Mouse (Mus musculus) CH12.LX (cell line): ENCODE measurements around the gene AW822073. TPM values are rescaled to one million over a fixed set of nuclear protein-coding genes. Genes with fewer than 3 reads are reported as not detected.

Experiments used
- DNase-seq: peaks from one replicate; pipeline ENCODE4 v3.0.0-alpha.2; 2013; ENCODE audit errors: extremely low read depth
- H3K27ac ChIP-seq: 2 replicates; pipeline ENCODE4 v1.5.1; 2012; ENCODE audit warnings: low read depth, mild to moderate bottlenecking, control low read depth, moderate library complexity; ENCODE audit not compliant: insufficient read depth
- H3K27me3 ChIP-seq: replicated peaks from 2 replicates; pipeline ENCODE3; 2012; ENCODE audit warnings: inconsistent platforms
- H3K36me3 ChIP-seq, 2 experiments: replicated peaks in 1 of 2; 2 replicates each; pipeline versions ENCODE3 to v1.6.1; 2012; ENCODE audit warnings: inconsistent platforms in 1 of 2, low read length in 1 of 2, mild to moderate bottlenecking in 1 of 2, mixed read lengths in 1 of 2, moderate library complexity in 1 of 2; ENCODE audit not compliant: control insufficient read depth in 1 of 2, insufficient read depth in 1 of 2
- H3K4me1 ChIP-seq, 2 experiments: 2 replicates each; pipeline ENCODE4 v1.6.1; 2012; ENCODE audit warnings: inconsistent platforms in 1 of 2, moderate library complexity in 1 of 2; ENCODE audit not compliant: insufficient read depth in 2 of 2, control insufficient read depth in 1 of 2
- H3K4me2 ChIP-seq: 2 replicates; pipeline ENCODE4 v1.6.1; 2012; ENCODE audit warnings: low read depth, mild to moderate bottlenecking, control low read depth; ENCODE audit not compliant: poor library complexity, insufficient read depth, severe bottlenecking
- H3K4me3 ChIP-seq, 3 experiments: fragments of 150-350 bp in 1 of 3; sonication (generic) in 1 of 3; replicated peaks in 1 of 3; 2 replicates each; pipeline versions ENCODE3 to v1.5.1; 2011 to 2012; ENCODE audit warnings: low read depth in 2 of 3, low read length in 2 of 3, mild to moderate bottlenecking in 2 of 3, moderate library complexity in 2 of 3, control low read depth in 1 of 3, improper control_type of control experiment in 1 of 3, inconsistent platforms in 1 of 3, mixed read lengths in 1 of 3; ENCODE audit not compliant: poor library complexity in 1 of 3
- H3K79me2 ChIP-seq: replicated peaks from 2 replicates; pipeline ENCODE4 v1.6.1; 2012; ENCODE audit warnings: mild to moderate bottlenecking, moderate library complexity; ENCODE audit not compliant: control insufficient read depth, poor library complexity, insufficient read depth, severe bottlenecking; ENCODE audit errors: extremely low read depth
- H3K9ac ChIP-seq: 2 replicates; pipeline ENCODE4 v1.6.1; 2012; ENCODE audit warnings: low read depth, mild to moderate bottlenecking, control low read depth, moderate library complexity; ENCODE audit not compliant: insufficient read depth
- H3K9me3 ChIP-seq: replicated peaks from 2 replicates; pipeline ENCODE3; 2012; ENCODE audit warnings: low read length, inconsistent platforms, mixed read lengths
- BHLHE40 ChIP-seq: IDR thresholded peaks from 2 replicates; pipeline ENCODE4 v1.6.1; 2011; ENCODE audit warnings: mild to moderate bottlenecking, low read depth, low read length, improper control_type of control experiment
- CTCF ChIP-seq, 2 experiments: IDR thresholded peaks in 1 of 2; conservative IDR thresholded peaks in 1 of 2; 2 replicates each; pipeline ENCODE4 v1.5.1; 2011 to 2012; ENCODE audit warnings: low read depth in 2 of 2, low read length in 2 of 2, improper control_type of control experiment in 1 of 2, inconsistent platforms in 1 of 2, mild to moderate bottlenecking in 1 of 2, moderate library complexity in 1 of 2
- E2F4 ChIP-seq: IDR thresholded peaks from 2 replicates; pipeline ENCODE4 v1.6.1; 2011; ENCODE audit warnings: low read depth, low read length, improper control_type of control experiment; ENCODE audit not compliant: insufficient replicate concordance
- EP300 ChIP-seq: IDR thresholded peaks from 2 replicates; pipeline ENCODE4 v1.6.1; 2011; ENCODE audit warnings: low read length, improper control_type of control experiment
- ETS1 ChIP-seq: conservative IDR thresholded peaks from 2 replicates; pipeline ENCODE4 v1.6.1; 2012; ENCODE audit warnings: low read depth, mild to moderate bottlenecking, inconsistent platforms, low read length, improper control_type of control experiment, moderate library complexity
- JUN ChIP-seq: IDR thresholded peaks from 2 replicates; pipeline ENCODE4 v1.6.1; 2011; ENCODE audit warnings: low read depth, mild to moderate bottlenecking, low read length, improper control_type of control experiment, moderate library complexity; ENCODE audit not compliant: insufficient read depth
- JUND ChIP-seq: conservative IDR thresholded peaks from 2 replicates; pipeline ENCODE4 v1.6.1; 2011; ENCODE audit warnings: low read depth, low read length, improper control_type of control experiment
- KAT2A ChIP-seq: IDR thresholded peaks from 2 replicates; pipeline ENCODE4 v1.6.1; 2012; ENCODE audit warnings: low read length, improper control_type of control experiment, inconsistent platforms; ENCODE audit not compliant: insufficient replicate concordance
- MAX ChIP-seq: IDR thresholded peaks from 2 replicates; pipeline ENCODE4 v1.6.1; 2011; ENCODE audit warnings: low read length, improper control_type of control experiment
- MAZ ChIP-seq: IDR thresholded peaks from 2 replicates; pipeline ENCODE4 v1.6.1; 2012; ENCODE audit warnings: low read depth, mild to moderate bottlenecking, inconsistent platforms, low read length, improper control_type of control experiment, moderate library complexity
- MEF2A ChIP-seq: IDR thresholded peaks from 2 replicates; pipeline ENCODE4 v1.6.1; 2014; ENCODE audit warnings: low read depth, mild to moderate bottlenecking, inconsistent platforms, low read length, improper control_type of control experiment, borderline replicate concordance
- MXI1 ChIP-seq: IDR thresholded peaks from 2 replicates; pipeline ENCODE4 v1.6.1; 2011; ENCODE audit warnings: mild to moderate bottlenecking, low read depth, low read length, improper control_type of control experiment
- NELFE ChIP-seq: IDR thresholded peaks from 2 replicates; pipeline ENCODE4 v1.6.1; 2011; ENCODE audit warnings: low read depth, low read length, improper control_type of control experiment
- POLR2AphosphoS2 ChIP-seq: IDR thresholded peaks from 2 replicates; pipeline ENCODE4 v1.6.1; 2011; ENCODE audit warnings: low read depth, low read length, improper control_type of control experiment
- SMC3 ChIP-seq: IDR thresholded peaks from 2 replicates; pipeline ENCODE4 v1.6.1; 2011; ENCODE audit warnings: low read depth, low read length, improper control_type of control experiment
- TCF12 ChIP-seq: IDR thresholded peaks from 2 replicates; pipeline ENCODE4 v1.6.1; 2014; ENCODE audit warnings: low read depth, mild to moderate bottlenecking, inconsistent platforms, low read length, improper control_type of control experiment
- UBTF ChIP-seq: IDR thresholded peaks from 2 replicates; pipeline ENCODE4 v1.6.1; 2012; ENCODE audit warnings: low read depth, mild to moderate bottlenecking, inconsistent platforms, low read length, improper control_type of control experiment, moderate library complexity
- USF1 ChIP-seq: IDR thresholded peaks from 2 replicates; pipeline ENCODE4 v1.6.1; 2014; ENCODE audit warnings: low read depth, mild to moderate bottlenecking, inconsistent platforms, low read length, improper control_type of control experiment
- USF2 ChIP-seq: conservative IDR thresholded peaks from 2 replicates; pipeline ENCODE4 v1.6.1; 2011; ENCODE audit warnings: low read depth, low read length, improper control_type of control experiment
- ZMIZ1 ChIP-seq: IDR thresholded peaks from 2 replicates; pipeline ENCODE4 v1.6.1; 2012; ENCODE audit warnings: low read depth, mild to moderate bottlenecking, inconsistent platforms, low read length, improper control_type of control experiment
- ZNF384 ChIP-seq: IDR thresholded peaks from 2 replicates; pipeline ENCODE4 v1.6.1; 2012; ENCODE audit warnings: low read depth, low read length, improper control_type of control experiment, inconsistent platforms
- dilution Hi-C: fragments of 300-500 bp; cut with MboI; formaldehyde crosslinking; loops from 2 replicates; pipeline ENCODE4 v1.14.3; 2020; ENCODE audit warnings: low sequenced_read_pairs; ENCODE audit not compliant: extremely low pct_unique_long_range_greater_than_20kb, extremely low pct_ligation_motif_present
- in situ Hi-C: fragments of 300-500 bp; cut with MboI; formaldehyde crosslinking; loops from 3 replicates; pipeline ENCODE4 v1.14.3; 2019; ENCODE audit warnings: low sequenced_read_pairs, low pct_ligation_motif_present, low pct_unique_long_range_greater_than_20kb, mixed read lengths
- polyA plus RNA-seq: library from polyadenylated mRNA; unstranded; fragments of >175 nt; gene quantifications from 2 replicates; pipeline ENCODE4 v1.2.1, GENCODE M21; 2012; ENCODE audit warnings: low read depth; ENCODE audit not compliant: insufficient read length
- total RNA-seq, 2 experiments: library from RNA; depleted of rRNA; stranded (reverse); fragments of 300-350 nt in 1 of 2; fragments of >200 nt in 1 of 2; gene quantifications; 2 replicates each; pipeline ENCODE4 v1.2.3; 2012 to 2014

The AW822073 gene
- total and polyA plus RNA-seq, 3 experiments = not detected

DNA sequence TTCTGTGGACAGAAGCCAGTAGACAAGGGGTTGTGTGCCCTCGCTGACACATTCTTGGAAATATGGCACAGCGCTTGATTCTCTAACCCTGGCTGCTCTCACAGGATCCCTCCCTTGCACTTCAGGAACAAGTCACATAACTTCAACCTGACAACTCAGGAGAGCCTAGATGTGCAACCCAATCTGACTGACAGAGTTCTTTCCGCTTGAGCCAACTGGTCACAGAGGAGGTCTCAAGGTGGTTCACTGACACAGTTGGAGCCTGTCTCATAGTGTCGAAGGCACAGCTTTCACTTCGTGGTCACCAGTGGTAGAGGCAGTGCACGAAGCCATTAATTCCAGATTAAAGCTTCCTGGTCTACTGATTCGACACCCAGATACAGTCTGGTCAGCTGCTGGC lies 12.5 kb downstream of the AW822073 start:
- no peak overlapping the region for H3K4me3 ChIP-seq
- TF ChIP-seq BHLHE40 (no peak), E2F4 (no peak), SMC3 (no peak), POLR2AphosphoS2 (no peak), JUND (no peak), TCF12 (no peak), MXI1 (no peak), NELFE (no peak), MAZ (no peak), ZMIZ1 (no peak), ZNF384 (no peak), MEF2A (no peak), JUN (no peak), ETS1 (no peak), USF1 (no peak), MAX (no peak), EP300 (no peak), USF2 (no peak)
- no peak overlapping the region for H3K4me2 ChIP-seq
- H3K4me1 ChIP-seq = no peaks in the 10 kb centered on the region
- no peak for DNase-seq
- dilution Hi-C loops (no loop called here), in situ Hi-C loops (no loop called here)
- no peak overlapping the region for H3K27ac ChIP-seq
- no peaks in the 10 kb centered on the region for H3K79me2 ChIP-seq
- H3K9me3 ChIP-seq = no peaks in the 10 kb centered on the region
- no peaks in the 10 kb centered on the region for H3K36me3 ChIP-seq
- H3K27me3 ChIP-seq = peaks cover 88% of the 10 kb centered on the region
- no peak overlapping the region for H3K9ac ChIP-seq

DNA sequence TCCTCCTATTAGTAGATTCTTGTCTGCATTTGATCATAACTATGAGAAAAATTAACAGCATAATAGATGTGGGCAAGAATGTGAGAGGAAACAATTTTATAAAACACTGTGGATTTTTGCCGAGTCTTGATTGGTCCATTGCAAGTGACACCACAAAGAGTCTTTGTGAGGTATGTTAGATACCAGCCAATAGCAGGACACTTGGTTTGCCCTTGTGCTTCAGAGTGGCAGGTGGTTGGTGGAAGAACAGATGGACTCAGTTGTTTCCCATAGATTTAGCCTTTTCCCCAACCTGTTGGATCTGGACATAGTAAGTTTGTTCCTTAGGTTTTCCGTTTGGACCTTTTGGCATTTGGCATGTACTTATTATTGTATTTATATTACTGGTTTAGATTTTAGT lies 13.5 kb downstream of the AW822073 start:
- H3K79me2 ChIP-seq = no peaks in the 10 kb centered on the region
- dilution Hi-C loops (no loop called here), in situ Hi-C loops (no loop called here)
- no peaks in the 10 kb centered on the region for H3K36me3 ChIP-seq
- H3K9ac ChIP-seq = no peak overlapping the region
- peaks cover 85% of the 10 kb centered on the region for H3K27me3 ChIP-seq
- H3K9me3 ChIP-seq = peaks cover 5% of the 10 kb centered on the region
- DNase-seq = no peak
- no peak overlapping the region for H3K4me2 ChIP-seq
- no peak overlapping the region for H3K4me3 ChIP-seq
- no peaks in the 10 kb centered on the region for H3K4me1 ChIP-seq
- TF ChIP-seq UBTF (no peak), KAT2A (no peak), CTCF (conservative IDR thresholded peaks at IDR 0.05 in 1 of 2, IDR thresholded peaks at IDR 0.05 in 1 of 2; ENCODE audit: low read depth in 2 of 2, low read length in 2 of 2) (no peak), EP300 (no peak), MXI1 (no peak)
- H3K27ac ChIP-seq = no peak overlapping the region
